Mouse (Mus musculus): ENCODE results near the gene Tacc3. TPM values are rescaled to one million over a fixed set of nuclear protein-coding genes. Genes with fewer than 3 reads are reported as not detected.
A peak's percentile ranks its signal among the peaks of the same experiment; 100 is the strongest.

Tacc3 gene
- polyA plus RNA-seq, 1 experiment from 2014 or later: 125 TPM

DNA sequence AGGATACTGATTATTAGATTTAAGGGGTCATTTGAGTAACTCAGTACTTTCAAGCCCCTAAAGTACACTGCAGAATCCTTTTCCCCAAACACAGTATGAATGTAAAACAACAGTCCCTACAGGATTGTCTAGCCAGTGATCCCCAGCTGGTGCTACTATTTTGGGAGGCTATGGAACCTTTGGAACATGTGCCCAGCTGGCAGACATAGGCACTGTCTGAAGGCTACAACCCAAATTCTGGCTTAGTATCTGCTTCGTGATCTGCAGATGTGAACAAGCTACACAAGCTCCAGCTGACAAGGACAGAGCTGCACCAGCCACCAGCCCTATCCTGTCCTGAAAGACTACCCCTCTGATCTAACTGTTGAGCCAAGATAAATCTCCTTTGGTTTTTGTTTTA is 25.4 kb upstream of the Tacc3 start:
- Histone ChIP-seq H3K4me1 (peaks cover 19% of the 10 kb centered on the region), H3K27ac (replicated peaks) (no peak overlapping the region), H3K9ac (no peak overlapping the region), H3K36me3 (peaks cover 25% of the 10 kb centered on the region), H3K9me3 (no peaks in the 10 kb centered on the region), H3K4me2 (no peak overlapping the region), H3K4me3 (no peak overlapping the region), H3K27me3 (replicated peaks) (no peaks in the 10 kb centered on the region)
- no peak for ATAC-seq (ENCODE audit: extremely low read depth, insufficient number of reproducible peaks, low FRiP score, low TSS enrichment)
- 76% methylated on average over 1 of the region's 1 CpGs for WGBS

GRCm38 (mm10) chr5:33635361-33635760 is 22.6 kb upstream of the Tacc3 start:
- 81% methylated on average over 3 of the region's 3 CpGs for WGBS
- no peak for ATAC-seq (ENCODE audit: extremely low read depth, insufficient number of reproducible peaks, low FRiP score, low TSS enrichment)
- peaks cover 48% of the 10 kb centered on the region for H3K36me3 ChIP-seq
- H3K9me3 ChIP-seq: no peaks in the 10 kb centered on the region
- H3K27ac ChIP-seq (replicated peaks): no peak overlapping the region
- H3K4me3 ChIP-seq: no peak overlapping the region
- no peak overlapping the region for H3K9ac ChIP-seq
- H3K27me3 ChIP-seq (replicated peaks): no peaks in the 10 kb centered on the region
- no peak overlapping the region for H3K4me2 ChIP-seq
- H3K4me1 ChIP-seq: peaks cover 8% of the 10 kb centered on the region

DNA sequence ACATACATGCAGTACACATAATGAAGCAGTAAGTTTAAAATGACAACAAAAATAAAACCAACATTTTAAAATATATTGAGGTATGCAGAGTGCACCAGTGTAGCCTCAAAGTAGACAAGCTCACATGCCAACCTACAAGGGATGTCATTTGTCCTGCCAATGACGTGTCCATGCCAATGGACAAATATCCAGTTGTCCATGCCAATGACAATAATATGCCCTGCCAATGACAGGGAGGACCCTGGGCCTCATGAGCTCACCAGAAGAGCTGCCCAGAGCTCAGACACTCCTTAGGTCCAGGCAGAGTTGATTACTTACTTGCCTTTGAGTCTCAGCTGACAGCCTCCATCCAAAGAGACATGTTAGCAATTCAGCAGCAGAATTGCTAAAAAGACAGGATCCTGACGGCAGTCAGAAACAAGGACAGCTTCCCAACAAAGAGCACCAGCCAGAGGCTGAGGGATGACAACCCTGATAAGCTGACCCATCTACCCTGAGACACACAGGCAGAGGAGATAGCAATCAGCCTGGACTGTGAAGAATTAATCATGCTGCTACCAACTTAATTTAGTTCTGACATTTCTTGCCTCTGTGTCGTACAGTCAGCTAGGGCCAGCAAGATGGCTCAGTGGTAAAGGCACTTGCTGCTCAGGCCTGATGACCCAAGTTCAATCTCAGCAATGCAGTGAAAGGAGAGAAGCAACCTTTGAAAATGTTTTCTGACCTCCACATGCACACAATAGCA is 20.1 kb upstream of the Tacc3 start:
- Histone ChIP-seq H3K4me1 (peaks cover 3% of the 10 kb centered on the region; the same call in 1 of the 2 replicates), H3K9me3 (no peaks in the 10 kb centered on the region), H3K27ac (replicated peaks) (no peak overlapping the region), H3K4me2 (no peak overlapping the region), H3K9ac (no peak overlapping the region), H3K27me3 (replicated peaks) (no peaks in the 10 kb centered on the region), H3K4me3 (no peak overlapping the region), H3K36me3 (peaks cover 72% of the 10 kb centered on the region)
- WGBS: 68% methylated on average over 3 of the region's 3 CpGs
- no peak for ATAC-seq (ENCODE audit: extremely low read depth, insufficient number of reproducible peaks, low FRiP score, low TSS enrichment)

DNA sequence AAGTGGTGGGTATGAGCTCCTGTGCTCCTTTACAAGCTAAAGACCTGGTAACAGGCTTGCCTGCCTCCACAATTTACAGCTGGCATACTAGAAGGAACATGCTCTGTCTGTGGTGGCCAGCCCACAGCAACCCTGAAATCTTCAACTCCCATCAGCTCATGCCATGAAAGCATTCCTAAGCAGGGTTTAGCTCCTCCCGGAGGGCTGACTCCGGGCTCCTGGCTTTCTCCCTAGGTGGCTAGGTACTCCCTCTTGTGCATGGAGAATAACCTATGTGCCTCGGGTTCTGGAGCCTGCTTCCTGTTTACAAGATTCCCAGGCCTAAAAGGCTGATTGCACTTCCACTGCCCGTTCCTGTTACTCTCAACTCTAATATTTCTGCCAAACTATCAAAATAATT is 19.1 kb upstream of the Tacc3 start:
- Histone ChIP-seq H3K27ac (replicated peaks) (no peak overlapping the region; the same call in 1 of the 2 replicates), H3K4me2 (no peak overlapping the region), H3K4me1 (peaks cover 3% of the 10 kb centered on the region; the same call in 1 of the 2 replicates), H3K36me3 (peaks cover 83% of the 10 kb centered on the region), H3K27me3 (replicated peaks) (no peaks in the 10 kb centered on the region), H3K9me3 (no peaks in the 10 kb centered on the region), H3K9ac (0 out of 2 replicates have a peak overlapping the region, but pooled peaks have one; percentile 37), H3K4me3 (no peak overlapping the region)
- WGBS: 46% methylated on average over 4 of the region's 4 CpGs
- no peak for ATAC-seq (ENCODE audit: extremely low read depth, insufficient number of reproducible peaks, low FRiP score, low TSS enrichment)

- Histone ChIP-seq H3K36me3 (peaks cover 88% of the 10 kb centered on the region), H3K4me2 (no peak overlapping the region)
These were observed 17.3 kb upstream of the Tacc3 start for GRCm38 (mm10) chr5:33640652-33641051.

DNA sequence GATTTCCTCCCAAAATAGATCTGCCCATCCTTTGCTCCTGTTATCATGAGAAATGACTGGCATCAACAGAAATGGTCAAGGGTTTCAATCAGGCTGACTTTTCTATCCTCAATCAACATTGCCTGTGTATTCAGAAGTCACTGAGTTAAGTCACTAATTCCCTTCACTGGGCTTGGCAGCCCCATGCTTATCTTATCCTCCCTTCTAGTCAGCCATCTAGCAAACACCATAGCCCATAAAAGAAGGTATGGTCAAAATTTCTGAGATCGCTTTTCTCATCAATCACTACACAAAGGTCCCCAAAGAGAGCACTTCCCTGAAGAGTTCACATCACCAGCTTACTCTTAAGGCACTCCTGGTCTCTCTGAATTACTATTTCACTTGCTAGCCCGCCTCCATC is 6.9 kb upstream of the Tacc3 start:
- H3K36me3 ChIP-seq: peaks cover 72% of the 10 kb centered on the region
- H3K4me3 ChIP-seq: peak overlapping the region; percentile 73
- H3K9me3 ChIP-seq: no peaks in the 10 kb centered on the region
- H3K9ac ChIP-seq: peak overlapping the region; percentile 93
- H3K4me2 ChIP-seq: peak overlapping the region; percentile 82
- H3K27ac ChIP-seq (replicated peaks): peak overlapping the region; percentile 96
- no peak for ATAC-seq (ENCODE audit: extremely low read depth, insufficient number of reproducible peaks, low FRiP score, low TSS enrichment)
- no peaks in the 10 kb centered on the region for H3K27me3 ChIP-seq (replicated peaks)
- WGBS: 8% methylated on average over 2 of the region's 2 CpGs
- peaks cover 44% of the 10 kb centered on the region for H3K4me1 ChIP-seq

More at GRCm38 (mm10) chr5:33640652-33641051, 17.3 kb upstream of the Tacc3 start:
- peaks cover 3% of the 10 kb centered on the region; the same call in 1 of the 2 replicates for H3K4me1 ChIP-seq
- no peaks in the 10 kb centered on the region for H3K27me3 ChIP-seq (replicated peaks)
- no peak for ATAC-seq (ENCODE audit: extremely low read depth, insufficient number of reproducible peaks, low FRiP score, low TSS enrichment)
- WGBS: 33% methylated on average over 3 of the region's 3 CpGs
- H3K9ac ChIP-seq: no peak overlapping the region
- H3K27ac ChIP-seq (replicated peaks): no peak overlapping the region
- no peaks in the 10 kb centered on the region for H3K9me3 ChIP-seq
- no peak overlapping the region for H3K4me3 ChIP-seq

GRCm38 (mm10) chr5:33651541-33651920 is 6.4 kb upstream of the Tacc3 start:
- peak overlapping the region; percentile 73 for H3K4me3 ChIP-seq
- WGBS: 0% methylated on average over 11 of the region's 11 CpGs
- peak overlapping the region; percentile 96 for H3K27ac ChIP-seq (replicated peaks)
- no peaks in the 10 kb centered on the region for H3K9me3 ChIP-seq
- H3K9ac ChIP-seq: peak overlapping the region; percentile 93
- peak overlapping the region; percentile 82 for H3K4me2 ChIP-seq
- no peak for ATAC-seq (ENCODE audit: extremely low read depth, insufficient number of reproducible peaks, low FRiP score, low TSS enrichment)
- H3K36me3 ChIP-seq: peaks cover 67% of the 10 kb centered on the region
- no peaks in the 10 kb centered on the region for H3K27me3 ChIP-seq (replicated peaks)
- peaks cover 49% of the 10 kb centered on the region for H3K4me1 ChIP-seq

DNA sequence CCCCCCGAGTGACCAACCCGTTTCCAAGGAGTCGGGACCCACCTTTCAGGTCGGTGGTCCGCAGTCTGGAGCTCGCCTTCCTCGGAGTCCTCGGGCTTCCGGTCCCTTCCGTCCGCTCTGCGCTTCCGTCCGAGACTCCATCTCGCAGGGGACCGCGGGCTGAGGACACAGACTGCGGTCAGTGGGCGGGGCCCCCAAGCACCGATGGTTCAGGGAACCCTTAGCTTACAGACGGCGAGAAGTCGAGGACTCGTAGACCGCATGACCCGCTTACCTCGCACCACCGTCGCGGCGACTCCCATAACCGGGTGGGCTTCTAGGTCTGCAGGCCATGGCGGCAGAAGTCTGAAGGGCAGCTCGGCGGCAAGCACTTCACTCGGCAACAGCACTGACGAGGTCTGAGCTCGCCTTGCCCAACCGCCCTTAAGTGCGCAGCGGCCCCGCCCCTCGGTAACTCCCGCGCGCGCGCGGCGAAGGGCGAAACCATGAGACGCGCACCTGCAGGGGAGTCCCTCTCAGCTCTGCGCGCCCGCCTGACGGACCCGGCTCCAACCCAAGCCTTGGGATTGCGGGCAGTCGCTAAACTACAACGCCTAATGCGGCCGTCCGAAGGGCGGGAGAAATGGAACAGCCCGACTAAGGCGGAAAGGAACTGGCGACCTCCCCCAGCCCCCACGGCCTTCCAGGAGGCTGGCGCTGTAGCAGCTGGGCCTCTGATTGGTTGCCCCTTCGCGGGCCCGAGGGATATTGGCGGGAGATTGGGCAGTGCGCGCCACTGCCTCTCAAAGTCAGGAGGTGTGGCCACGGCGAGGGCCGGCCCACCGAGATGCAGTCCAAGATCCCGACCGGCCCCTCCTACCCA is 5.8 kb upstream of the Tacc3 start, which contains the start of gene Slbp:
Gene Slbp, minus strand, starts transcription at position 654 of the 862 bp plus-strand sequence.
- ATAC-seq (ENCODE audit: extremely low read depth, insufficient number of reproducible peaks, low FRiP score, low TSS enrichment): peak; percentile 94

GRCm38 (mm10) chr5:33652783-33653173 is 5.2 kb upstream of the Tacc3 start:
- WGBS: 4% methylated on average over 9 of the region's 9 CpGs
- Histone ChIP-seq H3K9me3 (no peaks in the 10 kb centered on the region), H3K4me2 (peak overlapping the region; percentile 82), H3K27me3 (replicated peaks) (no peaks in the 10 kb centered on the region), H3K9ac (peak overlapping the region; percentile 82), H3K4me1 (peaks cover 56% of the 10 kb centered on the region), H3K36me3 (peaks cover 55% of the 10 kb centered on the region), H3K4me3 (peak overlapping the region; percentile 73), H3K27ac (replicated peaks) (peak overlapping the region; percentile 96)
- no peak for ATAC-seq (ENCODE audit: extremely low read depth, insufficient number of reproducible peaks, low FRiP score, low TSS enrichment)

More for the DNA sequence above, 5.8 kb upstream of the Tacc3 start, which contains the start of gene Slbp:
- Histone ChIP-seq H3K27ac (replicated peaks) (peak within 1 kb of the TSS; percentile 96), H3K36me3 (peaks cover 61% of the 10 kb centered on the region), H3K9me3 (no peaks in the 10 kb centered on the region), H3K27me3 (replicated peaks) (no peaks in the 10 kb centered on the region), H3K4me2 (peak within 1 kb of the TSS; percentile 82), H3K4me3 (peak within 1 kb of the TSS; percentile 73), H3K4me1 (peaks cover 55% of the 10 kb centered on the region), H3K9ac (peak within 1 kb of the TSS; percentile 93)
- WGBS: under 1% methylated on average over 82 of the region's 82 CpGs

GRCm38 (mm10) chr5:33654424-33654823 is 3.5 kb upstream of the Tacc3 start:
- no peaks in the 10 kb centered on the region for H3K27me3 ChIP-seq (replicated peaks)
- peaks cover 38% of the 10 kb centered on the region for H3K36me3 ChIP-seq
- H3K4me2 ChIP-seq: no peak overlapping the region
- H3K9me3 ChIP-seq: no peaks in the 10 kb centered on the region
- ATAC-seq (ENCODE audit: extremely low read depth, insufficient number of reproducible peaks, low FRiP score, low TSS enrichment): no peak
- H3K9ac ChIP-seq: 0 out of 2 replicates have a peak overlapping the region, but pooled peaks have one; percentile 11
- WGBS: 92% methylated on average over 13 of the region's 13 CpGs
- H3K27ac ChIP-seq (replicated peaks): no peak overlapping the region
- H3K4me1 ChIP-seq: peaks cover 62% of the 10 kb centered on the region
- H3K4me3 ChIP-seq: no peak overlapping the region

GRCm38 (mm10) chr5:33655251-33655840 is 2.6 kb upstream of the Tacc3 start:
- WGBS: 88% methylated on average over 10 of the region's 10 CpGs
- H3K27ac ChIP-seq (replicated peaks): no peak overlapping the region
- no peak for ATAC-seq (ENCODE audit: extremely low read depth, insufficient number of reproducible peaks, low FRiP score, low TSS enrichment)
- H3K9ac ChIP-seq: peak overlapping the region; percentile 90; the same call in 1 of the 2 replicates
- H3K4me1 ChIP-seq: peaks cover 62% of the 10 kb centered on the region
- H3K4me3 ChIP-seq: no peak overlapping the region
- H3K27me3 ChIP-seq (replicated peaks): no peaks in the 10 kb centered on the region
- no peaks in the 10 kb centered on the region for H3K9me3 ChIP-seq
- peaks cover 33% of the 10 kb centered on the region for H3K36me3 ChIP-seq
- H3K4me2 ChIP-seq: no peak overlapping the region
